Mouse (Mus musculus) layer of hippocampus, adult 9-10 months (tissue): Measurements from ENCODE around the gene Rdh12.

Experiments used
- DNase-seq: peaks from one replicate; pipeline ENCODE4 v3.0.0; 2022; ENCODE audit warnings: low spot score

Rdh12 gene

DNA sequence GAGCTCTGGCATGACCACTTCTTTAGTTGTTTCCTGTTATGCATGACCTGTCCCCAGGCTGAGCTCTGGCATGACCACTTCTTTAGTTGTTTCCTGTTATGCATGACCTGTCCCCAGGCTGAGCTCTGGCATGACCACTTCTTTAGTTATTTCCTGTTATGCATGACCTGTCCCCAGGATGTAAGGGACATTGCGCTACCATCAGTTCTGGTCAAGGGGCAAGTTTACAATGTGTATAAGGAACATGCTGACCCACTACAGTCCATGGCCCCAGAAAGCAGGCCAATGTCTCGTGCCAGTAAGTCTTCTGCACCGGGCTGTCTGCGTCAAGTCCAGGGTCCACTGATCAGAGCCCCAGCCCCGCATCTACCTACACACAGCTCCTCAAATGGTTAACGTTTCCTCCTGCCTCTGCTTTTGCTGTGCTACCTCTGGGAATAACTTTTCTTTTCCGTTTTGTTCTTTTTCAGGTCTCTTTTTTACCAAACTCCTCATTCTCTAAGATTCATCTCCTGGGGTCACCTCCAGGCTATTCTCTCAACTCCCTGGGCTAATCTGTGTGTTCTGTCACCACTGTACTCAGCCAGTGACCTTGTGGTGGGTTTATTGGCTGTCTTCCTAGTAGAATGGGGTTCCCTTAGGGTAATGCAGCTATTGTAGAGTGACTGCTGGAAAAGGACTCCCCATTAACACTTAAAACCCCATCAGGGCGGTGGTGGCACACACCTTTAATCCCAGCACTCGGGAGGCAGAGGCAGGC lies 44.8 kb downstream of the Rdh12 start:
- DNase-seq: no peak

GRCm38 (mm10) chr12:79254975-79255374 lies 46.3 kb downstream of the Rdh12 start:
- DNase-seq: no peak

- no peak for DNase-seq
Observed at GRCm38 (mm10) chr12:79260154-79260553, 51.4 kb downstream of the Rdh12 start.

DNA sequence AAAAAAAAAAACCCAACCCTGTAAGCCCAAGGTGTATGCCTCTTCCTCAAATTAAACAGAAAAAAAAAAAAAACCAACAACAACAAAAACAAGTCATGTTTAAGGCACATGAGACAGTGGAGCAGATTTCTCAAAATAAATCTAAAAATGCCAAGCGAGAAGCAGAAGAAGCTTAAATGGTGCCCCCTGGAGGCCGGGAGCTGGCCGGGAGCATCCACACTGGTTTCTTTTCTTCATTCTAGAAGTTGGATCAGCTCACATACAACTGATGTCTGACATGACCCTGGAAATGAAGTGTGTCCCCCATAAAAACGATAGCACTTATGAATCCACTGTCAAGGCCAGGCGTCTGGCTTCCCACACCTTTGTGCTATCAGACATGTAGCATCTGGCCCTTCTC lies 52.3 kb downstream of the Rdh12 start:
- no peak for DNase-seq
